Mouse (Mus musculus): ENCODE data around the gene A530016L24Rik. TPM values are rescaled to one million over a fixed set of nuclear protein-coding genes. Genes with fewer than 3 reads are reported as not detected.

The A530016L24Rik gene
- total RNA-seq, 2 experiments from 2014 or later: 0.48 to 1.9 TPM

DNA sequence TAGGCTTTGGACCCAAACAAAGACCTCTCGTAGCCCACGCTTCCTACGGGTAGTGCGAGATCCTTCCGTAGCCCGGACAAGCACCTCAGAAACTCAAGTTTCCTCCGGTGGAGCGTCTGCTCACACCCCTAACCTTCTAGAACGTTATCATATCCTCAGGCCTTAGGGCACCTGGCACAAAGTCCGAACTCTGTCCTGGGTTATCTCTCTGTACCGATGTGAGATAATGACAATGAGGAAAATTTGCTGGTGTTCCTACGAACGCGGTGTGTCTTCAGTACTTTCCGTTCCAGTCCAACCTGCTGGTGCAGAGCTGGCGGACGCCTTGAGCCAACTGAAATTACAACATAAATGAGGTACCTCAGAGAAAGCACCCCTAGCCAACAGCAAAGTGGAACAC lies 23.3 kb upstream of the A530016L24Rik start:
- DNase-seq: no peak
- TF ChIP-seq CTCF (IDR thresholded peaks at IDR 0.05): no peak
- intact Hi-C loops (cut with DNase I): no loop called here
- Histone ChIP-seq H3K27ac (no peak overlapping the region), H3K4me3 (no peak overlapping the region)

GRCm38 (mm10) chr12:112467387-112467786 lies 21.9 kb upstream of the A530016L24Rik start:
- intact Hi-C loops (cut with DNase I): no loop called here
- Histone ChIP-seq H3K4me3 (no peak overlapping the region), H3K27ac (no peak overlapping the region)
- no peak for TF ChIP-seq CTCF (IDR thresholded peaks at IDR 0.05)
- DNase-seq: peak; percentile 43

- intact Hi-C loops (cut with DNase I): no loop called here
- TF ChIP-seq CTCF (IDR thresholded peaks at IDR 0.05): no peak
- no peak overlapping the region for H3K27ac ChIP-seq
- no peak overlapping the region for H3K4me3 ChIP-seq
- DNase-seq: no peak
Measured at GRCm38 (mm10) chr12:112469393-112469792, 19.9 kb upstream of the A530016L24Rik start.

- H3K4me3 ChIP-seq: no peak overlapping the region
- no peak overlapping the region for H3K27ac ChIP-seq
- intact Hi-C loops (cut with DNase I): loop anchor here (5.0 to 10.0 kb wide), 2 partner anchors 72 to 355 kb away; no protein-coding TSS in a partner anchor
- TF ChIP-seq CTCF (IDR thresholded peaks at IDR 0.05): no peak
- DNase-seq: no peak
Measured at GRCm38 (mm10) chr12:112470216-112470615, 19.0 kb upstream of the A530016L24Rik start.

DNA sequence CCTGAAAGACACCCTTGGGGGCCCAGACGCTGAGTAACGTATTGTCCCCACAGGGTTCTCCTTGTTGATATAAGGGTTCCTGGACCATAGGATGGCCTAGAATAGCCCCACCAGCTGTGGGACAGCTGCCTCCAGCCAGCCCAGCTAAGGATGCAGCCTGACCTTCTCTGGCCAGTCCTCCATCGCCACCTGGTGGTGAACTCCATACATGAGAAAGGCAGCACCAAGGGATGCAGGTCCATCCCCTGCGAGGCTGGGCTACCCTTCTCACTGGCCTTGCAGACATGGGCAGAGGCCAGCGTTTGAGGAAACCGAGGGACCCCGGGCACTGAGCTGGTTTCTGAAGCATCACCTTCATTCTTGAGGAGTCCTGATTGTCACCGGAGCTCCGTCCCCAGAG lies 15.5 kb upstream of the A530016L24Rik start:
- no peak overlapping the region for H3K27ac ChIP-seq
- intact Hi-C loops (cut with DNase I): loop anchor here (1.0 to 10.0 kb wide), 3 partner anchors 69 to 359 kb away; no protein-coding TSS in a partner anchor
- no peak overlapping the region for H3K4me3 ChIP-seq
- DNase-seq: peak; percentile 90
- peak; percentile 99 for TF ChIP-seq CTCF (IDR thresholded peaks at IDR 0.05)

- TF ChIP-seq CTCF (IDR thresholded peaks at IDR 0.05): no peak
- DNase-seq: no peak
- intact Hi-C loops (cut with DNase I): no loop called here
- Histone ChIP-seq H3K4me3 (no peak overlapping the region), H3K27ac (peak overlapping the region; percentile 70)
Measured at GRCm38 (mm10) chr12:112489535-112489934, 287 bp downstream of the A530016L24Rik start.

DNA sequence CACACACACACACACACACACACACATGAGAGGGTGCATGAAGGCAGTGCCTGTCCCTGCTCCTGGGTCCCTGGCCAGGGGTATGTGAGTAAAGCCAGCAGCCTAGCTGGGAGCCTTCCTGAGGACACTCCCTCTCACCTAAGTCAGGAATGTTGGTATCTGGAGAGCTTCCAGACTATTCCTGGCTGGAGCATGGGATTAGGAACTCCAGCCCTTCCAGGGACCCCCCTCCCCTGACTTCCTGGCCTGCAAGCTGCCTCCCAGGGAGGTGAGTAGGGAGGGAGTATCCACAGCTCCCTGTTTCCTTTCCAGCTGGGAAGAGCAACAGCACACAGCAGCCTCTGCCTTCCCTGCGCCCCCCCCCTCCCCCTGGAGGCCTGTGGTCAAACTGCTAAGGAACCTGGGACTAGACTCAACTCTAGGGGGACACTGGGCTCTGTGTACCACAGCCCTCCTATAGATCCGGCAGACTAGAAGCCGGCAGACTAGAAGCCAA lies 1.2 kb downstream of the A530016L24Rik start:
- TF ChIP-seq CTCF (IDR thresholded peaks at IDR 0.05): peak; percentile 24; the same call in 1 of the 2 replicates
- Histone ChIP-seq H3K4me3 (peak overlapping the region; percentile 50), H3K27ac (peak overlapping the region; percentile 80)
- intact Hi-C loops (cut with DNase I): no loop called here
- DNase-seq: peak; percentile 59

GRCm38 (mm10) chr12:112496136-112496535 lies 6.9 kb downstream of the A530016L24Rik start:
- intact Hi-C loops (cut with DNase I): no loop called here
- no peak for TF ChIP-seq CTCF (IDR thresholded peaks at IDR 0.05)

DNA sequence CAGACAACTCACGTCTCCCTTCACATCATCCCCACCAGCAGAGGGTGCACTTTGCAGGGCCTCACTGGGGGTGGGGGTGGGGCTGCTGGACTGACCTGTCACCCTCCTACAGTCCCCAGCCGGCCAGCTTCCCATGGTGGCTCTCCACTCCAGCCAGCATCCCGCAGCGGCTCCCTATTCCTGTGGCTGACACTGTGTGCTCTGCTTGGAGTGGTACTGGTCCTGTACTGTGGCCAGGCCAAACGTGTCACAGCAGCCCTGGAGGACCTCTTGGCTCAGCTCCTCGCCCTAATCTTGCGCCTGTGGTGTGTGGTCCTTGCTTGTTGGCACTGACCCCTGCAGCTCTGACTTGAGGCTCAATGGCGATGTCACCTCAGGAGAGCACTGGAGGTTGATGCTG lies 8.5 kb downstream of the A530016L24Rik start:
- intact Hi-C loops (cut with DNase I): loop anchor here (2.0 kb wide), 1 partner anchor 45 kb away; no protein-coding TSS in a partner anchor
- DNase-seq: no peak
- H3K4me3 ChIP-seq: no peak overlapping the region
- TF ChIP-seq CTCF (IDR thresholded peaks at IDR 0.05): peak; percentile 21; the same call in 1 of the 2 replicates
- no peak overlapping the region for H3K27ac ChIP-seq

More at GRCm38 (mm10) chr12:112496136-112496535, 6.9 kb downstream of the A530016L24Rik start:
- H3K4me3 ChIP-seq: no peak overlapping the region
- DNase-seq: no peak
- no peak overlapping the region for H3K27ac ChIP-seq

- no peak for DNase-seq
- peak; percentile 47 for TF ChIP-seq CTCF (IDR thresholded peaks at IDR 0.05)
- intact Hi-C loops (cut with DNase I): loop anchor here (2.0 kb wide), 1 partner anchor 44 kb away; no protein-coding TSS in a partner anchor
- Histone ChIP-seq H3K27ac (no peak overlapping the region), H3K4me3 (no peak overlapping the region)
Measured at GRCm38 (mm10) chr12:112498683-112499082, 9.4 kb downstream of the A530016L24Rik start.

DNA sequence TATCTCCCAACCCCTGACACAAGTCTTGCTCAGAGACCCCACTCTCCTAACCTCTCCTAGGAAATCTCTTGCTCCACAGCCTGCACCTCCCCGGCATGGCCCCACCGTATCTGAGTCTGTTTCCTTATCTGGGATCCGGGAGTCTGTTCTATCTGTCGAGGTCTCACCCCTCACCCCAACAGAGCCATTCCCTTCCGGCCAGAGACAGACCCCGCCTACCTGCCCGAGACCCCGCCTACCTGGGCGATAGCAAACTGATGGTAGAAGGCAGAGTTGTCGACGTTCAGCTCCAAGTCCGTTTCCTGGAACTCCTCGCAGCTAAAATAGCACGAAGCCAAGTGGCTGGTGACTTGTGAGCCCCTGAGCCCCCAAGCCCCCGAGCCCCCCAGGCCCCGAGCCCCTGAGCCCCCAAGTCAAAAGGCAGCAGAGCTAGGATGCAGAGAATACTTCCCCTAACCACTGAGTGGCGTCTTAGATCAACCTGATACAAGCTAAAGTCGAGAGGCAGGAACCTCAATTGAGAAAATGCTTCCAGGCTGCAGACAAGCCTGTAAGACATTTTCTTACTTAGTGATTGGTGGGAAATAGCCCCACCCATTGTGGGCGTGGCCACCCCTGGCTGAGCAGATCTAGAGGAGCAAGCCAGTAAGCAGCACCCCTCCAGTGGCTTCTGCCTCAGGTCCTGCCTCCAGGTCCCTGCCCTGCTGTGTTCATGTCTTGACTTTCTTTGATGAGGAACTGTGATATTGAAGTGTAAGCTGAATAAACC lies 13.9 kb downstream of the A530016L24Rik start:
- intact Hi-C loops (cut with DNase I): no loop called here
- no peak for TF ChIP-seq CTCF (IDR thresholded peaks at IDR 0.05)
- DNase-seq: no peak
- Histone ChIP-seq H3K4me3 (no peak overlapping the region), H3K27ac (no peak overlapping the region)

DNA sequence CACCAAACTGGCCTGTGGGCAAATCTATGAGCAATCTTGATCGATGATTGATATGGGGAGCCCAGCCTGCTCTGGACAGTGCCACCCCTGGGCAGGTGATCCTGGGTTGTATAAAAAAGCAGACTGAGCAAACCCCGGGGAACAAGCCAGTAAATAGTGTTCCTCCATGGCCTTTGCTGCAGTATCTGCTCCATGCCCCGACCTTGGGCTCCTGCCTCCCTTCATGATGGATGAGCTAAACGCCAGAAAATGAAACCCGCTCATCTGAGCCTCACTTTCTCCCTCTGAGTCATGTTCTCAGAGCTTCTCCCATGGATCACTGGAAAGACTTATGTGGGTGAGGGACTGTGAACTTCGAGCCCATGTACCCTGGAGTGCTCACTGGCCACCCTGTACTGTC lies 17.0 kb downstream of the A530016L24Rik start:
- TF ChIP-seq CTCF (IDR thresholded peaks at IDR 0.05): no peak
- Histone ChIP-seq H3K27ac (no peak overlapping the region), H3K4me3 (no peak overlapping the region)
- DNase-seq: no peak
- intact Hi-C loops (cut with DNase I): no loop called here

GRCm38 (mm10) chr12:112507264-112507663 lies 18.0 kb downstream of the A530016L24Rik start:
- no peak for TF ChIP-seq CTCF (IDR thresholded peaks at IDR 0.05)
- H3K27ac ChIP-seq: no peak overlapping the region
- intact Hi-C loops (cut with DNase I): no loop called here
- no peak overlapping the region for H3K4me3 ChIP-seq
- DNase-seq: no peak
